Mouse (Mus musculus) kidney, postnatal 4 days (tissue): ENCODE data around the gene Cyp27b1.
"Not testable (repeated sequence)": the region's sequence is repeated elsewhere in the genome, so short reads cannot be mapped to it uniquely, and the experiment has no call there.

ENCODE experiments used
- DNase-seq, 2 experiments: peaks; one replicate each; pipeline ENCODE4 v3.0.0; 2021; ENCODE audit warnings: mixed read lengths in 2 of 2

Gene Cyp27b1

DNA sequence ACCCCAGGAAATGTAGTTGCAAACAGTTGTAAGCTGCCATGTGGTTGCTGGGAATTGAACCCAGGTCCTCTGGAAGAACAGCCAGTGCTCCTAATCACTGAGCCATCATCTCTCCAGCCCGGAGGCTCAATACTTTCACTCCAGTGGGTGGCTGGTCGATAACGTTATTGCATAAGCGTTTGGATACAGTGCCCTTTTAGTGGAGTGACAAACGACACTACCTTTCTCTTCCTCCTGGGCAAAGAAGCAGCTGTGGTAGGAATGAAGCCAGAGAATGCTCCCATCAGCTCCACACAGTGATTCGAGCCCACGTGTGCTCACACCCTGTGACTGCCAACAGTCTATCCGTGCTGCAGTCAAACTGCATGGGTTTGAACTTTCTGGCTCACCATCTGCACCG lies 23.2 kb downstream of the Cyp27b1 start:
- DNase-seq = no peak

GRCm38 (mm10) chr10:127072270-127072669 lies 24.2 kb downstream of the Cyp27b1 start:
- not testable (repeated sequence) for DNase-seq

- not testable (repeated sequence) for DNase-seq
Observed at GRCm38 (mm10) chr10:127072969-127073368, 24.9 kb downstream of the Cyp27b1 start.

DNA sequence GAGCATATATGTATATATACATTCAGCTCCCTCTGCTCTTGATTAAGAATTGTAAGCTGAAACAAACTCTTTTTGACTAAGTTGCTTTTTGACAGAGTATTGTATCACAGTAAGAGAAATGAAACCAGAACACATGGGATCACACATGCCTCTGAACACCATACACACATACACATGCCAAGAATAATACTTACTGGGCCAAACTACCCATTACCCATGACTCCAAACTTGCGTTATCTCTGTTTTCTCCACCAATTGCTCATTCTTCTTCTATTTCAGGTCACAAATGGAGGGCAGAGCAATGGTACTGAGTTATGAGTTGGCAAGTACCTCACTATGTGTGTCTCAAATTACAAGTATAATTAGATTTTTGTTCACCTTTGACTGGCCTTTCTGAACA lies 25.9 kb downstream of the Cyp27b1 start:
- DNase-seq = no peak

- no peak for DNase-seq
Observed at GRCm38 (mm10) chr10:127075080-127075479, 27.0 kb downstream of the Cyp27b1 start, which contains the start of gene Agap2. Gene Agap2, plus strand, starts transcription at chr10:127075284.

GRCm38 (mm10) chr10:127075651-127076050 lies 27.6 kb downstream of the Cyp27b1 start:
- DNase-seq = no peak

GRCm38 (mm10) chr10:127076082-127076481 lies 28.0 kb downstream of the Cyp27b1 start:
- DNase-seq = no peak

DNA sequence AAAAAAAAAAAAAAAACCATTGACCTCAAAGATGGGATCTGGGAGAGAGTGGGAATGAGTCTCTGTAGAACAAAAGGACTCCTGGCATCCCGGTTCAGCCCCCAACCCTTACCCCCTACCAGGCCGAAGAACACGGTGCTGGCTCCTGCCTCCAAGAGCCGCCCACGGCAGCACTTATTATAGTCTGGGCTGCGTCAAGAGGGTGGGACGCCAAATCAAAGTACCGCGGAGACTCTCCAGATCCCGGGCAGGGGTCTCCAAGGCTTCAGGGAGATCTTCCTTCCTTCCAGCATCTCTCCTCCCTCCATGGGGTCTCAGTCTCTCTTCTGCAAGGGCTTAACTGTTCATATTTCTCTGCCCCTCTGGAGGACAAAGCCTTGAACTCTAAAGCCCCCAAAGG lies 29.5 kb downstream of the Cyp27b1 start:
- DNase-seq = no peak

- no peak for DNase-seq
Observed at GRCm38 (mm10) chr10:127078001-127078676, 30.1 kb downstream of the Cyp27b1 start.

GRCm38 (mm10) chr10:127078677-127079575 lies 30.9 kb downstream of the Cyp27b1 start:
- peak; percentile 69 to 70 for DNase-seq

DNA sequence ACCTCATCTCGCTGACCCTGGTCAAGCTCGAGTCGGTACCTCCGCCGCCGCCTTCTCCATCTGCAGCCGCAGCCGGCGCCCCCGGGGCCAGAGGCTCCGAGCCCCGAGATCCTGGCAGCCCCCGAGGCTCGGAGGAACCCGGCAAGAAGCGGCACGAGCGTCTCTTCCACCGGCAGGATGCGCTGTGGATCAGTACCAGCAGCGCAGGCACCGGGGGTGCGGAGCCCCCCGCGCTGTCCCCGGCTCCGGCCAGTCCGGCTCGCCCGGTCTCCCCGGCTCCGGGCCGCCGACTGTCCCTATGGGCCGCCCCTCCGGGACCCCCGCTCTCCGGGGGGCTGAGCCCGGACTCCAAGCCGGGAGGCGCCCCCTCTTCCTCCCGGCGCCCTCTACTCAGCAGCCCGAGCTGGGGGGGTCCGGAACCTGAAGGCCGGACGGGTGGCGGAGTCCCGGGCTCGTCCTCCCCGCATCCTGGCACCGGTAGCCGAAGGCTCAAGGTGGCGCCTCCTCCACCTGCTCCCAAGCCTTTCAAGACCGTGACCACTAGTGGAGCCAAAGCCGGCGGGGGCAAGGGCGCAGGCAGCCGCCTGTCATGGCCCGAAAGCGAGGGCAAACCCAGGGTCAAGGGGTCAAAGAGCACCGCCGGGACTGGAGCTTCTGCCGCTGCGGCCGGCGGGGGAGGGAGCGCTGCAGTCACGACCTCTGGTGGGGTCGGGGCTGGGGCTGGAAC lies 31.8 kb downstream of the Cyp27b1 start:
- peak; percentile 53 to 66 for DNase-seq

DNA sequence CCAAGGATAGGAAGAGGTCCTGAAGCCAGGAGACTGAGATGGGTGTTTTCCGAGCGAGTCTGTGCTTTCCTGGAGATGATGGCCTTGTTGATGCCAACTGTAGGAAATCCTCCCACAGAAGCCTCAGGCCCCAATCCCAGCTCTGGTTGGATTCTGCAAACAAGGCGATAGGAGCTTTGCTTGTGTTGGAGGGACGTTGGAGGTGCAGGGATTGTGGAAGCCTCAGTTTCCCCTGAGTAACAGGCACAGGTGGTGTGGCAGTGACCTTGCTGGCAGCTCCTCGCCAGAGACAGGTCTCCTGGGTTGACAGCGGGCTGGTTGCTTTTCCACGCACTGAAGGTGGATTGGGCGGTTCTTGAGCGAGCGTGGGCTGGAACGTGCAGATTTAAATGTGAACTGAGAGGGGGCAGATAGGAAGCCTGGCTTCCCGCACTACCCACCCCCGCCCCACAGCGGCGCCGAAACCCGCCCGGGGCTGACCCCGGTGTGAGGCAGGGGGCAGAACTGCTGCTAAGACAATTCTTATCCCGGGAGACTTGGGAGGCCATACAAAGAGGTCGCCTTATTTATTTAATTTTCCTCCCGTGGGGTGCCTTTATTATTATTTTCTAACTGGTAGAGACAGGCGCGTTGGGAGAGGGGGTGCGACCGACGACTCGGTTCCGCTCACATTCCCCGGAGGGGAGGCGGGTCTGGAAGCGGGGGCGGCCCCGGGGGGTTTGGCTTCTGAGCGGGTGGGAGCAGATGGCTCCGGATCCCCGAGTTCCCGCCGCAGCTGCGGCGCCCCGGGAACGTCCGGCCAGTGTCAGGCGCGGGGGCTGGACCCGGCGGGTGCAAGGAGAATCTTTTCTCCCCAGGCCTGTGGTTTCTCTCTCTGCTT lies 33.1 kb downstream of the Cyp27b1 start:
- peak; percentile 53 to 59 for DNase-seq

- no peak for DNase-seq
Observed at GRCm38 (mm10) chr10:127081996-127082620, 34.1 kb downstream of the Cyp27b1 start.

DNA sequence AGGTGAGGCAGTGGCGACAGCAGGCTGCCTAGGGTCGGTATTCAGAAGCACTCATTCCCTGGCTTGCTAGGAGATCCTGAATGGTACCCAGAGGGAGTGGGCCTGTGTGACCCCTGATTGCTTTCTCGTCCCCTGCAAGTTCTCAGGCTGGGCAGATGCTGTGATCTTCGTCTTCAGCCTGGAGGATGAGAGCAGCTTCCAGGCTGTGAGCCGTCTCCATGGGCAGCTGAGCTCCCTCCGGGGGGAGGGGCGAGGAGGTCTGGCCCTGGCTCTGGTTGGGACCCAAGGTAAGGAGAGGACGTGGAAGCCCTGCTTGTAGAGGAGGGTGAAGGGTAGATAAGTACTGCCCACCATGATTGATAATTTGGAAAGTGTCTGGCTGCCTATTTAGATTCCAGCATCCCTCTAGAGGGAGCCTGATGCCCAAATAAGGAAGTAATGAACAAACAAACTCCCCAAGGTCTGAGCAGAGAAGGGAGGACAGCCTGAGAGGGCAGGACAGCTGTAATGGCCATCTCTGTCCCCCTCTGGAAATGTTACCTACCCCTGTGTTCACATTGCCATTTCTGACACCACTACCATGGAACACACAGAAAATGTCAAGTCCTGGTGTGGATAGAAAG lies 35.4 kb downstream of the Cyp27b1 start:
- no peak for DNase-seq

- DNase-seq = no peak
Observed at GRCm38 (mm10) chr10:127083915-127084306, 35.9 kb downstream of the Cyp27b1 start.

- no peak for DNase-seq
Observed at GRCm38 (mm10) chr10:127085052-127085451, 37.0 kb downstream of the Cyp27b1 start.

- DNase-seq = no peak
Observed at GRCm38 (mm10) chr10:127085633-127086032, 37.6 kb downstream of the Cyp27b1 start.

- DNase-seq = peak; percentile 83 to 85
Observed at GRCm38 (mm10) chr10:127090560-127091411, 42.7 kb downstream of the Cyp27b1 start.

- peak; percentile 49 to 55 for DNase-seq
Observed at GRCm38 (mm10) chr10:127091507-127092396, 43.7 kb downstream of the Cyp27b1 start.
